Comparison of ENCODE assay signal across 16 mouse cellular contexts in genomic region chr1:51736822-51737221, GRCm38 (mm10).
DNase-seq lines count a peak whose midpoint lies in the region; ATAC-seq and TF ChIP-seq lines count a peak whose summit lies in the region.
"Had no signal": no experiment of that assay in that cellular context is flagged by ENCODE, and none has a peak within 500 bp of the region (broad histone marks: within the 10 kb centered on the region; RNA-seq: fewer than 3 reads in every experiment).

No protein-coding gene starts in this region.

- peak overlapping the region; percentile 48 for H3K27ac ChIP-seq in gastrocnemius, adult 2 months
- H3K27ac ChIP-seq in kidney, adult 2 months (ENCODE audit: insufficient read depth, low read depth, low read length), result peak overlapping the region; percentile 29; the same call in 1 of the 2 replicates
- no peak overlapping the region for H3K27ac ChIP-seq in midbrain, embryonic 11.5 days (ENCODE audit: low read depth, low read length)
- H3K27ac ChIP-seq in midbrain, embryonic 16.5 days (ENCODE audit: low read length), result no peak overlapping the region

- H3K4me3 ChIP-seq in gastrocnemius, adult 2 months, result no peak overlapping the region
- no peak overlapping the region for H3K4me3 ChIP-seq in kidney, adult 2 months (ENCODE audit: insufficient read depth, low read depth, low read length)
- no peak overlapping the region for H3K4me3 ChIP-seq in midbrain, embryonic 11.5 days (ENCODE audit: low read depth, low read length)
- H3K4me3 ChIP-seq in midbrain, embryonic 16.5 days (ENCODE audit: low read depth, low read length), result no peak overlapping the region

- no peaks in the 10 kb centered on the region for H3K4me1 ChIP-seq in kidney, adult 2 months (ENCODE audit: control insufficient read depth, insufficient read depth, low read length)
- H3K4me1 ChIP-seq in midbrain, embryonic 11.5 days (ENCODE audit: control insufficient read depth, insufficient read depth, low read length), result no peaks in the 10 kb centered on the region
- no peaks in the 10 kb centered on the region for H3K4me1 ChIP-seq in midbrain, embryonic 16.5 days (ENCODE audit: control insufficient read depth, insufficient read depth, low read length)

- H3K27me3 ChIP-seq in kidney, adult 2 months (replicated peaks; ENCODE audit: control insufficient read depth, insufficient read depth, low read length), result no peaks in the 10 kb centered on the region
- H3K27me3 ChIP-seq in midbrain, embryonic 11.5 days (ENCODE audit: control insufficient read depth, insufficient read depth, low read length), result no peaks in the 10 kb centered on the region
- H3K27me3 ChIP-seq in midbrain, embryonic 16.5 days (ENCODE audit: control insufficient read depth, insufficient read depth, low read depth, low read length), result no peaks in the 10 kb centered on the region

- ATAC-seq in midbrain, embryonic 11.5 days (ENCODE audit: low FRiP score), result no peak
- ATAC-seq in midbrain, embryonic 16.5 days, result no peak
- ATAC-seq in cerebellum, adult (ENCODE audit: insufficient number of reproducible peaks, low FRiP score, low TSS enrichment), result no peak
- ATAC-seq: forebrain, postnatal 0 days; liver, postnatal 0 days had no signal

- no peak for TF ChIP-seq CTCF in gastrocnemius, adult 2 months (IDR thresholded peaks at IDR 0.05)
- TF ChIP-seq CTCF in kidney, adult 2 months (conservative IDR thresholded peaks at IDR 0.05; ENCODE audit: insufficient read depth, insufficient read length, low read depth, low read length), result no peak

- H3K9me3 ChIP-seq in midbrain, embryonic 11.5 days (ENCODE audit: control insufficient read depth, low read length), result no peaks in the 10 kb centered on the region; the same call in 1 of the 2 replicates
- H3K9me3 ChIP-seq in midbrain, embryonic 16.5 days (replicated peaks; ENCODE audit: control insufficient read depth, low read length, poor library complexity, severe bottlenecking), result no peaks in the 10 kb centered on the region

- intact Hi-C loops in gastrocnemius, adult 2 months (cut with DNase I), result no loop called here
- intact Hi-C loops in gastrocnemius, postnatal 36 days (cut with DNase I), result no loop called here

- 75% methylated on average over 2 of the region's 2 CpGs for WGBS in kidney, adult 2 months
- 73% methylated on average over 2 of the region's 2 CpGs for WGBS in midbrain, embryonic 11.5 days
- 79% methylated on average over 2 of the region's 2 CpGs for WGBS in midbrain, embryonic 16.5 days

- H3K4me2 ChIP-seq in midbrain, embryonic 11.5 days, result no peak overlapping the region
- H3K4me2 ChIP-seq in midbrain, embryonic 16.5 days (ENCODE audit: low read length), result no peak overlapping the region

- TF ChIP-seq POLR2A in kidney, adult 2 months (IDR thresholded peaks at IDR 0.05; ENCODE audit: low read depth, low read length), result no peak

- H3K9ac ChIP-seq in midbrain, embryonic 11.5 days (ENCODE audit: low read length), result no peak overlapping the region
- no peak overlapping the region for H3K9ac ChIP-seq in midbrain, embryonic 16.5 days (ENCODE audit: low read depth, low read length)
- H3K9ac ChIP-seq: forebrain, postnatal 0 days; liver, postnatal 0 days had no signal

- DNase-seq in gastrocnemius, adult 2 months, result no peak
- DNase-seq in gastrocnemius, postnatal 36 days, result no peak
- peak; percentile 54 for DNase-seq in kidney, adult 2 months
- no peak for DNase-seq in kidney, adult 18-20 months
- DNase-seq in midbrain, embryonic 11.5 days (ENCODE audit: low spot score, missing footprints), result peak; percentile 39
- DNase-seq in lung, postnatal 36 days, result peak; percentile 34
- DNase-seq: adrenal gland, adult 8-10 months; cerebellum, adult 11 months; cerebellum, postnatal 14 days; embryo, embryonic 11 days; forebrain, postnatal 0 days; liver, postnatal 0 days; right cerebral cortex, postnatal 4 days; thymus, adult 2 months had no signal

- H3K36me3 ChIP-seq in kidney, adult 2 months (ENCODE audit: control insufficient read depth, insufficient read depth, low read length), result no peaks in the 10 kb centered on the region
- no peaks in the 10 kb centered on the region for H3K36me3 ChIP-seq in midbrain, embryonic 11.5 days (ENCODE audit: control insufficient read depth, insufficient read depth, low read length)
- no peaks in the 10 kb centered on the region for H3K36me3 ChIP-seq in midbrain, embryonic 16.5 days (ENCODE audit: control insufficient read depth, insufficient read depth, low read length)

Comparison
In these comparisons a context has a peak if more than half of its experiments do, and no peak if none do; other contexts are left out.
1. DNase-seq: peak in kidney, adult 2 months (single experiment), midbrain, embryonic 11.5 days (single experiment) and lung, postnatal 36 days (single experiment); none in gastrocnemius, adult 2 months (single experiment), gastrocnemius, postnatal 36 days (0 of 2) and kidney, adult 18-20 months (single experiment).
2. H3K27ac ChIP-seq: peak in gastrocnemius, adult 2 months (single experiment) and kidney, adult 2 months (single experiment); none in midbrain, embryonic 11.5 days (single experiment) and midbrain, embryonic 16.5 days (single experiment).